8 mouse cellular contexts compared by ENCODE assay signal in genomic region chr15:27919540-27919939, GRCm38 (mm10).
DNase-seq lines count a peak whose midpoint lies in the region; ATAC-seq and TF ChIP-seq lines count a peak whose summit lies in the region.

No protein-coding gene starts in this region.

- peak; percentile 82 for ATAC-seq in hindbrain, postnatal 0 days
- peak; percentile 80 for ATAC-seq in lung, embryonic 14.5 days (ENCODE audit: insufficient read depth)
- peak; percentile 48; the same call in 1 of the 2 replicates for ATAC-seq in neural tube, embryonic 15.5 days (ENCODE audit: low FRiP score)

- no peak overlapping the region for H3K4me2 ChIP-seq in hindbrain, postnatal 0 days (ENCODE audit: low read depth, low read length)
- no peak overlapping the region for H3K4me2 ChIP-seq in lung, embryonic 14.5 days
- no peak overlapping the region for H3K4me2 ChIP-seq in neural tube, embryonic 15.5 days

- no peaks in the 10 kb centered on the region for H3K9me3 ChIP-seq in hindbrain, postnatal 0 days (ENCODE audit: low read length)
- no peaks in the 10 kb centered on the region for H3K9me3 ChIP-seq in lung, embryonic 14.5 days (ENCODE audit: low read depth, low read length)
- no peaks in the 10 kb centered on the region for H3K9me3 ChIP-seq in neural tube, embryonic 15.5 days (replicated peaks)

- no peaks in the 10 kb centered on the region for H3K27me3 ChIP-seq in hindbrain, postnatal 0 days (ENCODE audit: insufficient read depth, low read length)
- no peaks in the 10 kb centered on the region for H3K27me3 ChIP-seq in lung, embryonic 14.5 days (ENCODE audit: insufficient read depth, low read length)
- no peaks in the 10 kb centered on the region for H3K27me3 ChIP-seq in neural tube, embryonic 15.5 days (replicated peaks)

- peak; percentile 80 for TF ChIP-seq CTCF in hindbrain, postnatal 0 days (IDR thresholded peaks at IDR 0.05; ENCODE audit: low read depth)
- TF ChIP-seq CTCF in lung, embryonic 14.5 days (IDR thresholded peaks at IDR 0.05; ENCODE audit: low read depth): peak; percentile 75

- no peaks in the 10 kb centered on the region for H3K36me3 ChIP-seq in hindbrain, postnatal 0 days (ENCODE audit: insufficient read depth, low read length)
- peaks cover 6% of the 10 kb centered on the region; the same call in 1 of the 2 replicates for H3K36me3 ChIP-seq in lung, embryonic 14.5 days (ENCODE audit: insufficient read depth)
- 0 out of 2 replicates have a peak, but pooled peaks cover 3% of the 10 kb centered on the region for H3K36me3 ChIP-seq in neural tube, embryonic 15.5 days

- H3K4me1 ChIP-seq in hindbrain, postnatal 0 days (ENCODE audit: insufficient read depth, low read length): peaks cover 19% of the 10 kb centered on the region
- H3K4me1 ChIP-seq in lung, embryonic 14.5 days (ENCODE audit: insufficient read depth): peaks cover 14% of the 10 kb centered on the region
- H3K4me1 ChIP-seq in neural tube, embryonic 15.5 days: peaks cover 46% of the 10 kb centered on the region

- WGBS in hindbrain, postnatal 0 days: 13% methylated on average over 5 of the region's 5 CpGs
- WGBS in lung, embryonic 14.5 days: 14% methylated on average over 5 of the region's 5 CpGs
- 20% methylated on average over 5 of the region's 5 CpGs for WGBS in neural tube, embryonic 15.5 days

- no peak overlapping the region for H3K4me3 ChIP-seq in hindbrain, postnatal 0 days (ENCODE audit: low read length)
- no peak overlapping the region for H3K4me3 ChIP-seq in lung, embryonic 14.5 days (ENCODE audit: low read depth, low read length)
- H3K4me3 ChIP-seq in neural tube, embryonic 15.5 days (replicated peaks): no peak overlapping the region

- H3K27ac ChIP-seq in hindbrain, postnatal 0 days: 0 out of 2 replicates have a peak overlapping the region, but pooled peaks have one; percentile 20
- H3K27ac ChIP-seq in lung, embryonic 14.5 days (ENCODE audit: low read depth): no peak overlapping the region
- 0 out of 2 replicates have a peak overlapping the region, but pooled peaks have one; percentile 33 for H3K27ac ChIP-seq in neural tube, embryonic 15.5 days (replicated peaks)

- DNase-seq in right cerebral cortex, adult 2 months (ENCODE audit: low spot score in 2 of 2): peak; percentile 48 to 66
- no peak for DNase-seq in right cerebral cortex, postnatal 36 days (ENCODE audit: low spot score in 2 of 2)
- DNase-seq in adrenal gland, postnatal 36 days: peak; percentile 46 to 62
- peak; percentile 39 for DNase-seq in fibroblast of lung, adult 2 months (ENCODE audit: low read depth)
- peak; percentile 86 for DNase-seq in hindbrain, postnatal 0 days (ENCODE audit: low spot score)
- DNase-seq in lung, embryonic 14.5 days: peak; percentile 84
- DNase-seq in frontal cortex, postnatal 36 days (ENCODE audit: low spot score in 2 of 2): no peak

- no peak overlapping the region for H3K9ac ChIP-seq in hindbrain, postnatal 0 days (replicated peaks; ENCODE audit: low read length)
- H3K9ac ChIP-seq in lung, embryonic 14.5 days: no peak overlapping the region
- H3K9ac ChIP-seq in neural tube, embryonic 15.5 days (replicated peaks): no peak overlapping the region

Comparison
In these comparisons a context has a peak if more than half of its experiments do, and no peak if none do; other contexts are left out.
1. DNase-seq: peak in right cerebral cortex, adult 2 months (2 of 2), adrenal gland, postnatal 36 days (2 of 2), fibroblast of lung, adult 2 months (single experiment), hindbrain, postnatal 0 days (single experiment) and lung, embryonic 14.5 days (single experiment); none in right cerebral cortex, postnatal 36 days (0 of 2) and frontal cortex, postnatal 36 days (0 of 2).
2. Peak in every context shown above with its lines, with median percentiles within 50 percentile points of each other: ATAC-seq.